Mouse (Mus musculus): ENCODE results near the gene Atp2b1.

GRCm38 (mm10) chr10:98868351-98868908 is 45.8 kb upstream of the Atp2b1 start:
- no peak for TF ChIP-seq CTCF (IDR thresholded peaks at IDR 0.05; ENCODE audit: control insufficient read depth, insufficient read depth, insufficient read length)
- no peak for TF ChIP-seq MYOG (IDR thresholded peaks at IDR 0.05; ENCODE audit: control insufficient read depth, extremely low read depth, insufficient read length)
- TF ChIP-seq CEBPB (IDR thresholded peaks at IDR 0.05; ENCODE audit: low read depth): no peak
- TF ChIP-seq USF1 (IDR thresholded peaks at IDR 0.05; ENCODE audit: low read depth): no peak
- no peak for TF ChIP-seq MAX (IDR thresholded peaks at IDR 0.05)
- no peak for TF ChIP-seq MYOD1 (IDR thresholded peaks at IDR 0.05; ENCODE audit: control insufficient read depth, insufficient read length, low read depth)
